In the genomic region with DNA sequence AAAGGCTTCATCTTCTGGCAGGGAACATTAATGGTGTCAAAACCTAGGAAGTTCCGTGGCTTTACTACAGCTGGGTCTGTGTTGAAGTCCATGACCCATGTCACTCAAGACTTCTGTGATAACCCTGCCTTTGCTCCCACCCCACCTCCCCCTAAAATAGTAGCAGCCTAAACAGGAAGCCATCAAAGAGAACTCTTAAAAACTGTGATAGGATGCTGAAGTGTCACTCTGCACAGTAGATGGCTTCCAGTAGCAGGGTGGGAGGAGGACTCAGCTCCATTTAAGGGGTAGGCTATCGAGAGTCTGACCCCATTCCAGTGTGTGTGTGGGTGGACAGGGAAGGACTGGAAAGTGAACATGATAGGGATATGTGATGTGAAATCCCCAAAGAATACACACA, we compare ENCODE assay signal across 16 mouse cellular contexts. TPM values are rescaled to one million over a fixed set of nuclear protein-coding genes. Genes with fewer than 3 reads are reported as not detected.
A peak's percentile ranks its signal among the peaks of the same experiment; 100 is the strongest.
DNase-seq lines count a peak whose midpoint lies in the region; ATAC-seq and TF ChIP-seq lines count a peak whose summit lies in the region.
"Had no signal": no experiment of that assay in that cellular context is flagged by ENCODE, and none has a peak within 500 bp of the region (broad histone marks: within the 10 kb centered on the region; RNA-seq: fewer than 3 reads in every experiment).

No protein-coding gene starts in this region.

- intact Hi-C loops in heart, postnatal 36 days (cut with DNase I): no loop called here

- peak; percentile 87 for DNase-seq in heart, embryonic 10.5 days (ENCODE audit: low spot score)
- no peak for DNase-seq in heart, postnatal 36 days
- DNase-seq in lung, embryonic 14.5 days: no peak
- no peak for DNase-seq in lung, adult 2 months
- peak; percentile 41 for DNase-seq in thymus, postnatal 14 days
- no peak for DNase-seq in right cerebral cortex, postnatal 36 days (ENCODE audit: low spot score in 2 of 2)
- no peak for DNase-seq in layer of hippocampus, postnatal 10 days (ENCODE audit: low spot score in 2 of 2)
- DNase-seq: B cell, adult 2 months; cerebellum, adult 11-12 months; layer of hippocampus, adult 9-11 months; midbrain, embryonic 14.5 days; retina, postnatal 1 day had no signal

- no peak overlapping the region for H3K9ac ChIP-seq in lung, embryonic 14.5 days
- H3K9ac ChIP-seq in heart, embryonic 13.5 days: no peak overlapping the region
- H3K9ac ChIP-seq: limb, embryonic 12.5 days; neural tube, embryonic 12.5 days had no signal

- ATAC-seq in lung, embryonic 14.5 days (ENCODE audit: insufficient read depth): no peak
- ATAC-seq in heart, embryonic 13.5 days (ENCODE audit: extremely low read depth, insufficient number of reproducible peaks, low FRiP score, low TSS enrichment): peak; percentile 54; the same call in 1 of the 2 replicates
- ATAC-seq: activated CD4-positive, CD25-positive, alpha-beta regulatory T cell, adult 4 months had no signal

- peak overlapping the region; percentile 81 for H3K27ac ChIP-seq in heart, embryonic 10.5 days
- peak overlapping the region; percentile 18; the same call in 1 of the 2 replicates for H3K27ac ChIP-seq in lung, embryonic 14.5 days (ENCODE audit: low read depth)
- peak overlapping the region; percentile 88 for H3K27ac ChIP-seq in heart, embryonic 13.5 days (replicated peaks)
- H3K27ac ChIP-seq: limb, embryonic 12.5 days; neural tube, embryonic 12.5 days had no signal

- no peak overlapping the region for H3K4me2 ChIP-seq in lung, embryonic 14.5 days
- peak overlapping the region; percentile 52 for H3K4me2 ChIP-seq in heart, embryonic 13.5 days
- H3K4me2 ChIP-seq: limb, embryonic 12.5 days; neural tube, embryonic 12.5 days had no signal

- no peaks in the 10 kb centered on the region for H3K9me3 ChIP-seq in heart, embryonic 10.5 days
- no peaks in the 10 kb centered on the region for H3K9me3 ChIP-seq in lung, embryonic 14.5 days (ENCODE audit: low read depth, low read length)
- no peaks in the 10 kb centered on the region for H3K9me3 ChIP-seq in heart, embryonic 13.5 days
- H3K9me3 ChIP-seq: limb, embryonic 12.5 days; neural tube, embryonic 12.5 days had no signal

- TF ChIP-seq POLR2A in lung, adult 2 months (IDR thresholded peaks at IDR 0.05; ENCODE audit: borderline replicate concordance, extremely low read depth, low read depth, low read length): no peak

- peak overlapping the region; percentile 27; the same call in 1 of the 2 replicates for H3K4me3 ChIP-seq in heart, embryonic 10.5 days
- no peak overlapping the region for H3K4me3 ChIP-seq in lung, embryonic 14.5 days (ENCODE audit: low read depth, low read length)
- no peak overlapping the region for H3K4me3 ChIP-seq in lung, adult 2 months (replicated peaks; ENCODE audit: extremely low read depth, low read depth, low read length)
- H3K4me3 ChIP-seq in heart, embryonic 13.5 days: no peak overlapping the region
- H3K4me3 ChIP-seq: limb, embryonic 12.5 days; neural tube, embryonic 12.5 days had no signal

- H3K27me3 ChIP-seq in heart, embryonic 10.5 days (ENCODE audit: insufficient read depth, poor library complexity, severe bottlenecking): no peaks in the 10 kb centered on the region
- H3K27me3 ChIP-seq in lung, embryonic 14.5 days (ENCODE audit: insufficient read depth, low read length): no peaks in the 10 kb centered on the region
- no peaks in the 10 kb centered on the region for H3K27me3 ChIP-seq in heart, embryonic 13.5 days (replicated peaks)
- H3K27me3 ChIP-seq: limb, embryonic 12.5 days; neural tube, embryonic 12.5 days had no signal

- peaks cover 2% of the 10 kb centered on the region; the same call in 1 of the 2 replicates for H3K36me3 ChIP-seq in heart, embryonic 10.5 days
- H3K36me3 ChIP-seq in lung, embryonic 14.5 days (ENCODE audit: insufficient read depth): 0 out of 2 replicates have a peak, but pooled peaks cover 6% of the 10 kb centered on the region
- peaks cover 8% of the 10 kb centered on the region; the same call in 1 of the 2 replicates for H3K36me3 ChIP-seq in heart, embryonic 13.5 days
- H3K36me3 ChIP-seq: limb, embryonic 12.5 days; neural tube, embryonic 12.5 days had no signal

- 16% methylated on average over 2 of the region's 2 CpGs for WGBS in heart, embryonic 10.5 days
- 35% methylated on average over 2 of the region's 2 CpGs for WGBS in lung, embryonic 14.5 days
- WGBS in lung, adult 2 months: 33% methylated on average over 2 of the region's 2 CpGs
- WGBS in heart, embryonic 13.5 days: 6% methylated on average over 2 of the region's 2 CpGs

- peaks cover 35% of the 10 kb centered on the region for H3K4me1 ChIP-seq in heart, embryonic 10.5 days
- no peaks in the 10 kb centered on the region for H3K4me1 ChIP-seq in lung, embryonic 14.5 days (ENCODE audit: insufficient read depth)
- H3K4me1 ChIP-seq in lung, adult 2 months (ENCODE audit: control insufficient read depth, insufficient read depth, low read length): peaks cover 5% of the 10 kb centered on the region
- H3K4me1 ChIP-seq in heart, embryonic 13.5 days: peaks cover 52% of the 10 kb centered on the region
- H3K4me1 ChIP-seq: limb, embryonic 12.5 days had no signal

- TF ChIP-seq CTCF in lung, embryonic 14.5 days (IDR thresholded peaks at IDR 0.05; ENCODE audit: low read depth): no peak
- TF ChIP-seq CTCF in lung, adult 2 months (IDR thresholded peaks at IDR 0.05; ENCODE audit: insufficient read depth, low read length): no peak

RNA-seq across cellular contexts. Expression of a gene that starts 16.9 kb away (rescaled TPM):
- 42.1 and 46.2 TPM in 2 replicates for polyA plus RNA-seq in heart, embryonic 10.5 days (2016; fragmentation: Nextera tagmentation; extraction: Ambion mirVana)
- total RNA-seq in heart, postnatal 36 days (2021): 10 to 100 TPM; 20.0 to 24.9 TPM
- polyA plus RNA-seq in lung, embryonic 14.5 days (2014; fragmentation: Nextera tagmentation; extraction: Ambion mirVana): 43.7 TPM in 2 replicates
- 32.9 and 41.7 TPM in 2 replicates for polyA plus RNA-seq in lung, adult 2 months (2012; rRNA removed)
- polyA plus RNA-seq in heart, embryonic 13.5 days (2015; fragmentation: Nextera tagmentation; extraction: Ambion mirVana): 28.6 and 30.4 TPM in 2 replicates
- total RNA-seq in layer of hippocampus, postnatal 10 days (2021): 100 to 1,000 TPM; 360 to 416 TPM

RNA-seq across cellular contexts. Expression of a gene that starts 32.0 kb away (rescaled TPM):
- polyA plus RNA-seq in heart, embryonic 10.5 days (2016; fragmentation: Nextera tagmentation; extraction: Ambion mirVana): 43.7 and 44.0 TPM in 2 replicates
- 1 to 10 TPM; 1.6 to 2.2 TPM for total RNA-seq in heart, postnatal 36 days (2021)
- polyA plus RNA-seq in lung, embryonic 14.5 days (2014; fragmentation: Nextera tagmentation; extraction: Ambion mirVana): 44.2 and 46.6 TPM in 2 replicates
- polyA plus RNA-seq in lung, adult 2 months (2012; rRNA removed): 1.2 and 1.8 TPM in 2 replicates
- polyA plus RNA-seq in heart, embryonic 13.5 days (2015; fragmentation: Nextera tagmentation; extraction: Ambion mirVana): 30.2 and 33.6 TPM in 2 replicates
- total RNA-seq in layer of hippocampus, postnatal 10 days (2021): 1 to 10 TPM; 5.2 to 8.3 TPM

Comparison
In these comparisons a context has a peak if more than half of its experiments do, and no peak if none do; other contexts are left out.
1. DNase-seq: peak in heart, embryonic 10.5 days (single experiment) and thymus, postnatal 14 days (single experiment); none in heart, postnatal 36 days (0 of 2), lung, embryonic 14.5 days (single experiment), lung, adult 2 months (single experiment), right cerebral cortex, postnatal 36 days (0 of 2) and layer of hippocampus, postnatal 10 days (0 of 2).
2. RNA of a gene that starts 32.0 kb away (polyA plus RNA-seq): 44.2 to 46.6 TPM in lung, embryonic 14.5 days, 43.7 to 44.0 TPM in heart, embryonic 10.5 days and 30.2 to 33.6 TPM in heart, embryonic 13.5 days; 1.2 to 1.8 TPM in lung, adult 2 months; every median in the first group is over 10 times any median in the second.
3. H3K27ac ChIP-seq: peak in every context shown above with its lines; median percentile 88 in heart, embryonic 13.5 days; 81 in heart, embryonic 10.5 days; 18 in lung, embryonic 14.5 days.